Mouse (Mus musculus): ENCODE data around the gene Zfp459. TPM values are rescaled to one million over a fixed set of nuclear protein-coding genes. Genes with fewer than 3 reads are reported as not detected.

Gene Zfp459
- total RNA-seq, 1 experiment from 2014 or later = 0.38 TPM

Other genes with a start within 250 kb of the Zfp459 start
- 3.9 to 13.6 TPM (median 5.7 TPM) in 3 replicates for gene Rsl1, start 248.2 kb downstream of the Zfp459 start, total RNA-seq (2017)
- 1.7 to 3.2 TPM (median 1.8 TPM) in 3 replicates for gene Zfp455, start 226.9 kb downstream of the Zfp459 start, total RNA-seq (2017)
- gene Zfp458, start 143.0 kb downstream of the Zfp459 start, total RNA-seq (2017) = 2.8 to 14.4 TPM (median 6.1 TPM) in 3 replicates
- gene Zfp457, start 114.9 kb downstream of the Zfp459 start, total RNA-seq (2017) = 1.1 to 3.5 TPM (median 1.8 TPM) in 3 replicates
- 8.6 to 13.9 TPM (median 13.1 TPM) in 3 replicates for gene Zfp595, start 88.8 kb downstream of the Zfp459 start, total RNA-seq (2017)
- 2.3 TPM in 1 of 3 replicates, not detected in the others for gene Gm28044, start 60.9 kb downstream of the Zfp459 start, total RNA-seq (2017)
- 7.5 to 10.8 TPM (median 9.6 TPM) in 3 replicates for gene Zfp953, start 60.8 kb downstream of the Zfp459 start, total RNA-seq (2017)
- 1.1 to 4.5 TPM in 2 of 3 replicates, not detected in the other for gene Gm28041, start 45.7 kb downstream of the Zfp459 start, total RNA-seq (2017)
- 1.9 to 5.5 TPM (median 5.0 TPM) in 3 replicates for gene Zfp456, start 45.6 kb downstream of the Zfp459 start, total RNA-seq (2017)
- gene Zfp429, start 21.6 kb downstream of the Zfp459 start, total RNA-seq (2017) = 11.6 to 19.8 TPM (median 18.6 TPM) in 3 replicates
- gene Zfp874a, start 30.2 kb upstream of the Zfp459 start, total RNA-seq (2017) = 12.1 to 16.7 TPM (median 12.4 TPM) in 3 replicates
- 7.0 to 23.5 TPM (median 15.8 TPM) in 3 replicates for gene Zfp874b, start 62.8 kb upstream of the Zfp459 start, total RNA-seq (2017)
- 8.7 to 12.2 TPM (median 11.9 TPM) in 3 replicates for gene Zfp58, start 79.1 kb upstream of the Zfp459 start, total RNA-seq (2017)
- not detected in 3 replicates for gene Gm26965, start 104.7 kb upstream of the Zfp459 start, total RNA-seq (2017)
- 20.6 to 39.0 TPM (median 24.3 TPM) in 3 replicates for gene Zfp87, start 104.8 kb upstream of the Zfp459 start, total RNA-seq (2017)
- 11.5 to 17.6 TPM (median 15.4 TPM) in 3 replicates for gene Zfp748, start 132.4 kb upstream of the Zfp459 start, total RNA-seq (2017)
- gene Zfp729b, start 188.3 kb upstream of the Zfp459 start, total RNA-seq (2017) = 18.8 to 21.7 TPM (median 21.2 TPM) in 3 replicates
- gene Gm49345, start 216.4 kb upstream of the Zfp459 start, total RNA-seq (2017) = 6.5 TPM in 1 of 3 replicates, not detected in the others
- 16.0 to 20.3 TPM (median 16.8 TPM) in 3 replicates for gene Zfp729a, start 216.4 kb upstream of the Zfp459 start, total RNA-seq (2017)